Mouse (Mus musculus) left cerebral cortex, postnatal 4 days (tissue): Measurements from ENCODE around the gene Gm20403. TPM values are rescaled to one million over a fixed set of nuclear protein-coding genes. Genes with fewer than 3 reads are reported as not detected.

ENCODE experiments used
- total RNA-seq, 2 experiments: library from RNA; stranded (reverse); gene quantifications; 2 replicates each; pipeline ENCODE4 v1.2.3; 2021

Gene Gm20403
- total RNA-seq, 2 experiments from 2014 or later: not detected

Other genes with a start within 250 kb of the Gm20403 start
- gene Snx6, start 190.8 kb downstream of the Gm20403 start, total RNA-seq: 10 to 100 TPM; 71.0 to 82.9 TPM
- gene Cfl2, start 123.7 kb downstream of the Gm20403 start, total RNA-seq: 100 to 1,000 TPM; 229 to 245 TPM
- 1 to 10 TPM; 3.9 to 4.0 TPM for gene Baz1a, start 27.8 kb upstream of the Gm20403 start, total RNA-seq
- gene 2700097O09Rik, start 93.6 kb upstream of the Gm20403 start, total RNA-seq: 10 to 100 TPM; 12.6 to 13.8 TPM
- gene Srp54a, start 93.7 kb upstream of the Gm20403 start, total RNA-seq: 100 to 1,000 TPM; 108 to 111 TPM
- gene Fam177a, start 137.9 kb upstream of the Gm20403 start, total RNA-seq: 10 to 100 TPM; 32.6 to 47.0 TPM
- 10 to 100 TPM; 52.7 to 56.2 TPM for gene Srp54b, start 168.6 kb upstream of the Gm20403 start, total RNA-seq
- 10 to 100 TPM in 1 of 2 experiments, 1 to 10 TPM in 1; 1.8 to 13.0 TPM for gene 1700047I17Rik2, start 213.1 kb upstream of the Gm20403 start, total RNA-seq
- gene Srp54c, start 243.6 kb upstream of the Gm20403 start, total RNA-seq: 10 to 100 TPM; 34.4 to 41.0 TPM